Mouse (Mus musculus): ENCODE measurements around the gene Scamp2.

DNA sequence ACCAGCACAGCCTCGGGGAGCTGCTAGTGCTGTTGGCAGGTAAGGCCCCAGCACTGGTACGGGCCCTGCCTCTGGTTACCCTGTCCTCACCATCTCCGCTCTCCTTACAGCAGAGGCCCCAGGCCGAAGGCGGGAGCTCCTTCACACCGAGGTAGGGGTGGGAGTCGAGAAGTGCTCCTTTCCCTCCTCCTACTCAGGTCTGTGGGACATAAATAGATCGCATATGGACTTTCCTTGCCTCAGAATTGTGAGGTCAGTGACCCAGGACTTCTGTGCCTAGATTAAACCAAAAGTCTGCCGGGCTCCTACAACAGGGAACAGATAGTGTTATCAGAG, 33.4 kb downstream of the Scamp2 start:
- TF ChIP-seq CHD2 (IDR thresholded peaks at IDR 0.05; ENCODE audit: low read depth, low read length), result no peak
- no peak for TF ChIP-seq ZC3H11A (IDR thresholded peaks at IDR 0.05; ENCODE audit: borderline replicate concordance, low read depth, low read length)
- no peak for TF ChIP-seq MAFK (IDR thresholded peaks at IDR 0.05; ENCODE audit: insufficient read depth, low read depth, low read length)
- no peak for TF ChIP-seq HCFC1 (IDR thresholded peaks at IDR 0.05; ENCODE audit: borderline replicate concordance, insufficient read depth, low read length)
- no peak for TF ChIP-seq ZNF384 (IDR thresholded peaks at IDR 0.05; ENCODE audit: low read depth, low read length)

All from ES-E14 (cell line).